Mouse (Mus musculus) stomach, embryonic 14.5 days (tissue): ENCODE data around the gene Aldh6a1. TPM values are rescaled to one million over a fixed set of nuclear protein-coding genes. Genes with fewer than 3 reads are reported as not detected.

Experiments used
- ATAC-seq: fragments of 200-750 bp; cut with Nextera tagmentation; 2 replicates; pipeline ENCODE4 v1.8.0; 2017; ENCODE audit warnings: low read depth, moderate TSS enrichment; ENCODE audit not compliant: insufficient number of reproducible peaks, insufficient read depth, low FRiP score
- H3K27ac ChIP-seq: fragments of 300-500 bp; sonication (generic); 2 replicates; pipeline ENCODE4 v1.5.1; 2014; ENCODE audit warnings: mild to moderate bottlenecking, low read length, moderate library complexity, mixed read lengths
- H3K27me3 ChIP-seq: fragments of 300-500 bp; sonication (generic); 2 replicates; pipeline ENCODE4 v1.6.1; 2014; ENCODE audit warnings: low read length, control low read depth, mixed read lengths; ENCODE audit not compliant: control insufficient read depth, insufficient read depth
- H3K36me3 ChIP-seq: fragments of 300-500 bp; sonication (generic); 2 replicates; pipeline ENCODE4 v1.6.1; 2014; ENCODE audit warnings: mild to moderate bottlenecking, control low read depth, low read length, moderate library complexity, mixed read lengths; ENCODE audit not compliant: control insufficient read depth, insufficient read depth
- H3K4me1 ChIP-seq: fragments of 300-500 bp; sonication (generic); 2 replicates; pipeline ENCODE4 v1.6.1; 2014; ENCODE audit warnings: low read length, control low read depth, mixed read lengths; ENCODE audit not compliant: control insufficient read depth, insufficient read depth
- H3K4me2 ChIP-seq: fragments of 300-500 bp; sonication (generic); replicated peaks from 2 replicates; pipeline ENCODE4 v1.6.1; 2014; ENCODE audit warnings: low read depth, low read length, control low read depth
- H3K4me3 ChIP-seq: fragments of 300-500 bp; sonication (generic); 2 replicates; pipeline ENCODE4 v1.5.1; 2014; ENCODE audit warnings: low read depth, low read length, control low read depth
- H3K9ac ChIP-seq: fragments of 300-500 bp; sonication (generic); replicated peaks from 2 replicates; pipeline ENCODE4 v1.6.1; 2014; ENCODE audit warnings: low read depth, mild to moderate bottlenecking, control low read depth, low read length, moderate library complexity, mixed read lengths
- H3K9me3 ChIP-seq: fragments of 300-500 bp; sonication (generic); 2 replicates; pipeline ENCODE4 v1.6.1; 2016; ENCODE audit warnings: low read depth, low read length, control low read depth; ENCODE audit not compliant: control insufficient read depth
- WGBS: fragments of 180-500 bp; shearing (Covaris S2); extraction: QIAGEN DNeasy Blood & Tissue Kit; methylation state at CpG from one replicate; pipeline ENCODE4 v1.1.7; 2014; 5-methylcytosine and 5-hydroxymethylcytosine counted together
- polyA plus RNA-seq: library from polyadenylated mRNA; unstranded; fragments of >200 nt; fragmentation: Nextera tagmentation; extraction: Ambion mirVana; gene quantifications from 2 replicates; pipeline ENCODE4 v1.2.1, GENCODE M21; 2014

The Aldh6a1 gene
- polyA plus RNA-seq, 1 experiment from 2014 or later: 35.5 TPM

GRCm38 (mm10) chr12:84382369-84382768 lies 68.4 kb downstream of the Aldh6a1 start:
- no peak overlapping the region for H3K27ac ChIP-seq
- no peak for ATAC-seq
- no peaks in the 10 kb centered on the region for H3K4me1 ChIP-seq
- no peaks in the 10 kb centered on the region for H3K36me3 ChIP-seq
- WGBS: 83% methylated on average over 4 of the region's 4 CpGs
- H3K9ac ChIP-seq: no peak overlapping the region
- H3K27me3 ChIP-seq: no peaks in the 10 kb centered on the region
- no peak overlapping the region for H3K4me3 ChIP-seq
- H3K4me2 ChIP-seq: no peak overlapping the region
- no peaks in the 10 kb centered on the region for H3K9me3 ChIP-seq

Other genes with a start within 250 kb of the Aldh6a1 start
- gene Elmsan1, start 232.1 kb downstream of the Aldh6a1 start, polyA plus RNA-seq: 10.2 and 10.6 TPM in 2 replicates
- 18.5 and 19.9 TPM in 2 replicates for gene Ptgr2, start 165.8 kb downstream of the Aldh6a1 start, polyA plus RNA-seq
- 76.9 and 77.0 TPM in 2 replicates for gene Zfp410, start 134.2 kb downstream of the Aldh6a1 start, polyA plus RNA-seq
- 52.6 and 52.7 TPM in 2 replicates for gene Coq6, start 89.3 kb downstream of the Aldh6a1 start, polyA plus RNA-seq
- 2.7 and 3.4 TPM in 2 replicates for gene Fam161b, start 89.2 kb downstream of the Aldh6a1 start, polyA plus RNA-seq
- gene Entpd5, start 42.0 kb downstream of the Aldh6a1 start, polyA plus RNA-seq: 15.0 and 15.8 TPM in 2 replicates
- gene Bbof1, start 41.9 kb downstream of the Aldh6a1 start, polyA plus RNA-seq: 1.00 and 1.5 TPM in 2 replicates
- 24.8 and 26.0 TPM in 2 replicates for gene Rnf113a2, start 33.8 kb downstream of the Aldh6a1 start, polyA plus RNA-seq
- gene Lin52, start 418 bp upstream of the Aldh6a1 start, polyA plus RNA-seq: 20.4 and 23.0 TPM in 2 replicates
- not detected in 2 replicates for gene Vsx2, start 118.8 kb upstream of the Aldh6a1 start, polyA plus RNA-seq
- 13.4 and 15.0 TPM in 2 replicates for gene Abcd4, start 166.4 kb upstream of the Aldh6a1 start, polyA plus RNA-seq
- gene Vrtn, start 190.0 kb upstream of the Aldh6a1 start, polyA plus RNA-seq: not detected in 2 replicates
- gene Syndig1l, start 247.8 kb upstream of the Aldh6a1 start, polyA plus RNA-seq: 0.19 TPM in 1 of 2 replicates, not detected in the other